Mouse (Mus musculus) lung, adult 10 weeks (tissue): ENCODE data around the gene Ints14. TPM values are rescaled to one million over a fixed set of nuclear protein-coding genes. Genes with fewer than 3 reads are reported as not detected.

Source experiments
- polyA plus RNA-seq: library from polyadenylated mRNA; stranded (reverse); fragments of 350-450 nt; fragmentation: Illumina TruSeq; extraction: RNeasy Lipid Tissue Mini Kit (QIAGEN cat#74804); gene quantifications from one replicate; pipeline ENCODE4 v1.2.3, GENCODE M21; 2014; ENCODE audit warnings: low read depth, low replicate concordance; ENCODE audit not compliant: insufficient read depth

Gene Ints14
- polyA plus RNA-seq = 9.4 TPM

GRCm38 (mm10) chr9:64960117-64960977, at the start of gene Ints14:
Gene Ints14 (plus strand): TSS chr9:64960905.

GRCm38 (mm10) chr9:64951161-64951657, 9.5 kb upstream of the Ints14 start, which contains the start of gene Slc24a1:
Gene Slc24a1 (minus strand): TSS chr9:64951607.

GRCm38 (mm10) chr9:65020991-65021886, 60.5 kb downstream of the Ints14 start, which contains the start of gene Hacd3:
Gene Hacd3 (minus strand): TSS chr9:65021693.

GRCm38 (mm10) chr9:65032269-65033108, 71.8 kb downstream of the Ints14 start, which contains the start of gene Dpp8:
Gene Dpp8 (plus strand): TSS chr9:65032414.

Other genes with a start within 250 kb of the Ints14 start
- 259 TPM for gene Rab11a, start 223.1 kb upstream of the Ints14 start, polyA plus RNA-seq
- 8.2 TPM for gene Dennd4a, start 149.6 kb upstream of the Ints14 start, polyA plus RNA-seq
- gene Slc24a1, start 9.3 kb upstream of the Ints14 start, polyA plus RNA-seq = not detected
- gene Hacd3, start 60.8 kb downstream of the Ints14 start, polyA plus RNA-seq = 64.8 TPM
- gene Dpp8, start 71.5 kb downstream of the Ints14 start, polyA plus RNA-seq = 21.7 TPM
- gene Igdcc4, start 140.6 kb downstream of the Ints14 start, polyA plus RNA-seq = 0.63 TPM
- not detected for gene Igdcc3, start 180.3 kb downstream of the Ints14 start, polyA plus RNA-seq
- gene Parp16, start 234.4 kb downstream of the Ints14 start, polyA plus RNA-seq = 3.9 TPM